9 mouse cellular contexts compared by ENCODE assay signal in genomic region chr13:113265257-113265656, GRCm38 (mm10). TPM values are rescaled to one million over a fixed set of nuclear protein-coding genes. Genes with fewer than 3 reads are reported as not detected.
DNase-seq lines count a peak whose midpoint lies in the region; ATAC-seq and TF ChIP-seq lines count a peak whose summit lies in the region.
"Had no signal": no experiment of that assay in that cellular context is flagged by ENCODE, and none has a peak within 500 bp of the region (broad histone marks: within the 10 kb centered on the region; RNA-seq: fewer than 3 reads in every experiment).

No protein-coding gene starts in this region.

- no peaks in the 10 kb centered on the region for H3K36me3 ChIP-seq in forebrain, embryonic 10.5 days (replicated peaks)
- H3K36me3 ChIP-seq in forebrain, embryonic 16.5 days (ENCODE audit: control insufficient read depth, insufficient read depth): no peaks in the 10 kb centered on the region
- H3K36me3 ChIP-seq in midbrain, embryonic 14.5 days (ENCODE audit: control insufficient read depth, insufficient read depth, low read length): no peaks in the 10 kb centered on the region
- H3K36me3 ChIP-seq in midbrain, embryonic 16.5 days (ENCODE audit: control insufficient read depth, insufficient read depth, low read length): no peaks in the 10 kb centered on the region

- H3K9ac ChIP-seq in forebrain, embryonic 16.5 days (replicated peaks; ENCODE audit: low read depth, low read length): no peak overlapping the region
- no peak overlapping the region for H3K9ac ChIP-seq in midbrain, embryonic 14.5 days (replicated peaks; ENCODE audit: low read length)
- no peak overlapping the region for H3K9ac ChIP-seq in midbrain, embryonic 16.5 days (ENCODE audit: low read depth, low read length)

- H3K27ac ChIP-seq in forebrain, embryonic 10.5 days: no peak overlapping the region
- H3K27ac ChIP-seq in forebrain, embryonic 16.5 days (ENCODE audit: low read length): no peak overlapping the region
- H3K27ac ChIP-seq in midbrain, embryonic 14.5 days (replicated peaks; ENCODE audit: low read depth, low read length): no peak overlapping the region
- H3K27ac ChIP-seq in midbrain, embryonic 16.5 days (ENCODE audit: low read length): no peak overlapping the region
- no peak overlapping the region for H3K27ac ChIP-seq in layer of hippocampus, adult 2 months

- DNase-seq in forebrain, embryonic 10.5 days (ENCODE audit: extremely low spot score, low spot score): peak; percentile 44
- DNase-seq in midbrain, embryonic 14.5 days: peak; percentile 87
- DNase-seq in embryo, embryonic 10 days (ENCODE audit: low spot score): peak; percentile 73
- DNase-seq in layer of hippocampus, adult 2 months (ENCODE audit: low spot score in 2 of 2): peak; percentile 13 to 51
- DNase-seq in mesoderm, embryonic 11.5 days (ENCODE audit: low read depth, low spot score): peak; percentile 37
- no peak for DNase-seq in yolk sac, embryonic 10.5 days (ENCODE audit: low spot score)

- peaks cover 7% of the 10 kb centered on the region for H3K4me1 ChIP-seq in forebrain, embryonic 10.5 days
- peaks cover 6% of the 10 kb centered on the region for H3K4me1 ChIP-seq in forebrain, embryonic 16.5 days (replicated peaks; ENCODE audit: control insufficient read depth, insufficient read depth, low read length)
- no peaks in the 10 kb centered on the region for H3K4me1 ChIP-seq in midbrain, embryonic 14.5 days (ENCODE audit: control insufficient read depth, insufficient read depth, low read length)
- H3K4me1 ChIP-seq in midbrain, embryonic 16.5 days (ENCODE audit: control insufficient read depth, insufficient read depth, low read length): 0 out of 2 replicates have a peak, but pooled peaks cover 2% of the 10 kb centered on the region

- no peaks in the 10 kb centered on the region for H3K9me3 ChIP-seq in forebrain, embryonic 10.5 days
- H3K9me3 ChIP-seq in forebrain, embryonic 16.5 days (ENCODE audit: control insufficient read depth, low read length): no peaks in the 10 kb centered on the region
- H3K9me3 ChIP-seq in midbrain, embryonic 14.5 days (ENCODE audit: control insufficient read depth, low read length): no peaks in the 10 kb centered on the region
- H3K9me3 ChIP-seq in midbrain, embryonic 16.5 days (replicated peaks; ENCODE audit: control insufficient read depth, low read length, poor library complexity, severe bottlenecking): no peaks in the 10 kb centered on the region

- H3K4me3 ChIP-seq in forebrain, embryonic 10.5 days: no peak overlapping the region
- no peak overlapping the region for H3K4me3 ChIP-seq in forebrain, embryonic 16.5 days (replicated peaks; ENCODE audit: low read length)
- H3K4me3 ChIP-seq in midbrain, embryonic 14.5 days (replicated peaks; ENCODE audit: low read depth, low read length): no peak overlapping the region
- H3K4me3 ChIP-seq in midbrain, embryonic 16.5 days (ENCODE audit: low read depth, low read length): no peak overlapping the region
- no peak overlapping the region for H3K4me3 ChIP-seq in layer of hippocampus, adult 2 months

- peak; percentile 77 for TF ChIP-seq CTCF in layer of hippocampus, adult 2 months (conservative IDR thresholded peaks at IDR 0.05)

- H3K4me2 ChIP-seq in forebrain, embryonic 16.5 days (ENCODE audit: low read length): no peak overlapping the region
- no peak overlapping the region for H3K4me2 ChIP-seq in midbrain, embryonic 14.5 days (ENCODE audit: low read length)
- H3K4me2 ChIP-seq in midbrain, embryonic 16.5 days (ENCODE audit: low read length): no peak overlapping the region

- H3K27me3 ChIP-seq in forebrain, embryonic 10.5 days (ENCODE audit: poor library complexity, severe bottlenecking): no peaks in the 10 kb centered on the region
- H3K27me3 ChIP-seq in forebrain, embryonic 16.5 days (replicated peaks; ENCODE audit: control insufficient read depth, insufficient read depth, low read length): no peaks in the 10 kb centered on the region
- H3K27me3 ChIP-seq in midbrain, embryonic 14.5 days (ENCODE audit: control insufficient read depth, insufficient read depth, low read length): no peaks in the 10 kb centered on the region
- no peaks in the 10 kb centered on the region for H3K27me3 ChIP-seq in midbrain, embryonic 16.5 days (ENCODE audit: control insufficient read depth, insufficient read depth, low read depth, low read length)

- WGBS in forebrain, embryonic 10.5 days: 32% methylated on average over 13 of the region's 13 CpGs
- WGBS in forebrain, embryonic 16.5 days: 30% methylated on average over 13 of the region's 13 CpGs
- WGBS in midbrain, embryonic 14.5 days: 24% methylated on average over 13 of the region's 13 CpGs
- WGBS in midbrain, embryonic 16.5 days: 23% methylated on average over 13 of the region's 13 CpGs

- ATAC-seq in forebrain, embryonic 16.5 days: no peak
- ATAC-seq in midbrain, embryonic 14.5 days (ENCODE audit: low FRiP score, low TSS enrichment): no peak
- ATAC-seq in midbrain, embryonic 16.5 days: no peak

RNA-seq across cellular contexts. Expression of gene BC067074, which starts 27.7 kb away (rescaled TPM):
- polyA plus RNA-seq in forebrain, embryonic 10.5 days (2016; fragmentation: Nextera tagmentation; extraction: Ambion mirVana): 2.2 and 2.3 TPM in 2 replicates
- polyA plus RNA-seq in forebrain, embryonic 16.5 days (2015; fragmentation: Nextera tagmentation; extraction: Ambion mirVana): 0.60 and 0.73 TPM in 2 replicates
- polyA plus RNA-seq in midbrain, embryonic 14.5 days (2014; fragmentation: Nextera tagmentation; extraction: Ambion mirVana): 0.40 and 0.83 TPM in 2 replicates
- polyA plus RNA-seq in midbrain, embryonic 16.5 days (2015; fragmentation: Nextera tagmentation; extraction: Ambion mirVana): 0.80 and 0.83 TPM in 2 replicates
- 1 to 10 TPM in 1 of 2 experiments, under 1 TPM in 1; 0.86 to 1.6 TPM for total RNA-seq in layer of hippocampus, adult 2 months (2021)
- total RNA-seq: neutrophil, adult 5-6 weeks had no signal

RNA-seq across cellular contexts. Expression of gene Gzmk, which starts 39.5 kb away (rescaled TPM):
- polyA plus RNA-seq in forebrain, embryonic 10.5 days (2016; fragmentation: Nextera tagmentation; extraction: Ambion mirVana): not detected in 2 replicates
- polyA plus RNA-seq in forebrain, embryonic 16.5 days (2015; fragmentation: Nextera tagmentation; extraction: Ambion mirVana): 0.16 TPM in 1 of 2 replicates, not detected in the other
- polyA plus RNA-seq in midbrain, embryonic 14.5 days (2014; fragmentation: Nextera tagmentation; extraction: Ambion mirVana): not detected in 2 replicates
- polyA plus RNA-seq in midbrain, embryonic 16.5 days (2015; fragmentation: Nextera tagmentation; extraction: Ambion mirVana): 0.14 and 0.26 TPM in 2 replicates
- under 1 TPM in 1 of 2 experiments, not detected in 1; 0.28 TPM for total RNA-seq in layer of hippocampus, adult 2 months (2021)

RNA-seq across cellular contexts. Expression of gene Esm1, which starts 55.8 kb away (rescaled TPM):
- 0.77 and 2.2 TPM in 2 replicates for polyA plus RNA-seq in forebrain, embryonic 10.5 days (2016; fragmentation: Nextera tagmentation; extraction: Ambion mirVana)
- 0.84 and 1.2 TPM in 2 replicates for polyA plus RNA-seq in forebrain, embryonic 16.5 days (2015; fragmentation: Nextera tagmentation; extraction: Ambion mirVana)
- 0.13 and 0.26 TPM in 2 replicates for polyA plus RNA-seq in midbrain, embryonic 14.5 days (2014; fragmentation: Nextera tagmentation; extraction: Ambion mirVana)
- 1.8 and 2.1 TPM in 2 replicates for polyA plus RNA-seq in midbrain, embryonic 16.5 days (2015; fragmentation: Nextera tagmentation; extraction: Ambion mirVana)
- not detected for total RNA-seq in layer of hippocampus, adult 2 months (2021)
